Mouse (Mus musculus) v-Abl transformed pro-B cells (cell line): Measurements from ENCODE around the gene Cntnap1.

Source experiments
- in situ Hi-C, 2 experiments: fragments of 400-800 bp; cut with MboI; formaldehyde crosslinking; loops; one replicate each; pipeline ENCODE4 v1.15.1; 2025; ENCODE audit not compliant: unreplicated experiment in 2 of 2

Cntnap1 gene

DNA sequence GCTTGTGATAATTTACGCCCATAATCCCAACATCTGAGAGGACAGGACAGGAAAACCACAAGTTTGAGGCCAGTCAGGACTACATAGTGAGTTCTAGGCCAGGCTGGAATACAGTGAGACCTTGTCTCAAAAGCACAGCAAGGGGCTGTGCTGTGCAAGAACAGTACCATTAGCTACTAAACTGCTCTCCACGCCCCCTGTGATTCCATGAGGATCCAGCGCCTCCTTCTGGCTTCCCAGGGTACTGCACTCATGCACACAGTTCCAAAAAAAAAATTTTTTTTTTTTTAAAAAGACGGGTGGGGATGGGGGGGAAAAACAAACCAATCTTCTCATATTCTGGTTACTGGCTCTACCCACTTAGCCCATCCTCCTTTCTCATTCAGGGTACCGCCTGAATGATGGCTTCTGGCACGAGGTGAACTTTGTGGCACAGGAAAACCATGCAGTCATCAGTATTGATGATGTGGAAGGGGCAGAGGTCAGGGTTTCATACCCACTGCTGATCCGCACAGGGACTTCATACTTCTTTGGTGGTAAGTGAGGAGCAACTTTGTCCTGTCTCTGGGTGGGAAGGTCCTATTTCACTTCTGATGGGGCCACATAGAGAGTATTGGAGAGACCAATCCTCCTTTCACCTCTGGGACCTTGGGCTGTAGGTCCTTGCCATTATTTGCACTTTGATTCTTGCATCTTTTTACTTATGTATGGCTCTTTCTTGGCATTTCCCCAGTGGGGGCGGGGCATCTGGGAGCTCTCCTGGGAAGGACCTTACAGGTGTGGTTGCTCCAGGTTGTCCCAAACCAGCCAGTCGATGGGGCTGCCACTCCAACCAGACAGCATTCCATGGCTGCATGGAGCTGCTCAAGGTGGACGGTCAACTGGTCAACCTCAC is 10.8 kb downstream of the Cntnap1 start:
- in situ Hi-C loops: loop anchor here (5.0 to 25.0 kb wide), 3 partner anchors 99 to 819 kb away; partner anchors contain the start of genes Hap1 (in 2 of the 2) and Coasy (in 1 of the 2)

DNA sequence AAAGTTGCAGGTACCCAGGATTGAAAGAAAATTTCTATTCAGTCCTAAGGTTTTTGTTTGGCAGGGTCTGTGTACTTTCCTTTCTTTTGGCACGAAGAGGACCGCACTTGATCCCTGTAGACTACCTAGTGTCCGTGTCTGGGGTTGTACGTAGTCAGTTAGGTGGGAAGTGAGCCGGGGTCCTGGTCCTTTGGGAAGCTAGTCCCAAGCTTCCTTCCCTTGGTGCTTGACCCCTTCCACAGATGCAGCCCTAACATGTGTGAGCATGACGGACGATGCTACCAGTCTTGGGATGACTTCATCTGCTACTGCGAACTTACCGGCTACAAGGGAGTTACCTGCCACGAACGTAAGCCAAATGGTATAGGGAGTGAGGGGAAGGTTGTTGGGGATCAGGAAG is 11.6 kb downstream of the Cntnap1 start:
- in situ Hi-C loops: loop anchor here (5.0 to 25.0 kb wide), 3 partner anchors 100 to 820 kb away; partner anchors contain the start of genes Hap1 (in 2 of the 2) and Coasy (in 1 of the 2)

DNA sequence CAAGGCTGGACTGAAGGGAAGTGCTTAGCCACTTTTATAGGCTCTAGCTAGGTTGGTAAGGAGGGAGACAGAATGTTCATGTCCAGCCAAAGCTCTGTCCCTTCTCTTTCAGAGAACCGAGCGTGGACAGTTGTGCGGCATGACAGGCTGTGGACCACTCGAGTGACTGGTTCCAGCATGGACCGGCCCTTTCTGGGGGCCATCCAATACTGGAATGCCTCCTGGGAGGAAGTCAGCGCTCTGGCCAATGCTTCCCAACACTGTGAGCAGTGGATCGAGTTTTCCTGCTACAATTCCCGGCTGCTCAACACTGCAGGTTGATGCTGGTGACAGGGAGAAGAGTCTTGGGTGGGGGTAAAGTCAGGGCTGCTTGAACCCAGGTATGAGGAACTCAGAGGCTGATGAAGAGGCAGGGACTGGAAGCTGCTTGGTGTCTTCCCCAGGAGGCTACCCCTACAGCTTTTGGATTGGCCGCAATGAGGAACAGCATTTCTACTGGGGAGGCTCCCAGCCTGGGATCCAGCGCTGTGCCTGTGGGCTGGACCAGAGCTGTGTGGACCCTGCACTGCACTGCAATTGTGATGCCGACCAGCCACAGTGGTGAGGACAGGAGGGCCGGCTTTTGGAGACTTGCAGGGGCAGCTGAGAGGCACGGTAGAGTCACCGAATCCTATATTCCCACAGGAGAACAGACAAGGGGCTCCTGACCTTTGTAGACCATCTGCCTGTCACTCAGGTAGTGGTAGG is 12.6 kb downstream of the Cntnap1 start:
- in situ Hi-C loops: loop anchor here (5.0 to 25.0 kb wide), 3 partner anchors 101 to 821 kb away; partner anchors contain the start of genes Hap1 (in 2 of the 2) and Coasy (in 1 of the 2)

DNA sequence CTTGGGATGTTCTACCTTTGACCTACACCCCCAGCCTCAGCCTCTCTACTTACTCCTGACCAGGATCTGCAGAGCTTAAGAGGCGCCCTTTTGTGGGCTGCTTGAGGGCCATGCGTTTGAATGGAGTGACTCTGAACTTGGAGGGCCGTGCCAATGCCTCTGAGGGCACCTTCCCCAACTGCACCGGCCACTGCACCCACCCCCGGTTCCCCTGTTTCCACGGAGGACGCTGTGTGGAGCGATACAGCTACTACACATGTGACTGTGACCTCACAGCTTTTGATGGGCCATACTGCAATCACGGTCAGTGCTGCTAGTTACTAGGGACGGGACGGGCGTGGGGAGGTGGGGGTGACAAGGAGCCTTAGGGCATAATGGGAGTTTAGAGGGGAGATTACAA is 14.7 kb downstream of the Cntnap1 start:
- in situ Hi-C loops: loop anchor here (5.0 to 25.0 kb wide), 3 partner anchors 103 to 823 kb away; partner anchors contain the start of genes Hap1 (in 2 of the 2) and Coasy (in 1 of the 2)

DNA sequence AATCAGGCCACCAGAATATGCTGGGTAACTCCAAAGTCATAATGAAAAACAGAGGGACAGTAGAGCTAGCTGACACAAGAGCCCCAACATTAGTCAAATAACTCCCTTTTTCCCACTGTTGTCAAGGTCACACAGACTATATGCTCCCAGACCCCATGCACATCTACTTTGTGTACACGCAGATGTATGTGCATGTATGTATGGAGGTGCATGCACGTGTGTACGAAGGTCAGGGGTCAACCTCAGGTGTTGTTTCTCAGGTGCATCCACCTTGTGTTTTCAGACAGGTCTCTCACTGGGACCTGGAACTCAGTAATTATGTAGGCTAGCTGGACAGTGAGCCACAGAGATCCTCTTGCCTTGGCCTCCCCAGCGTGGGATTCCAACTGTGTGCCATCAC is 15.1 kb downstream of the Cntnap1 start:
- in situ Hi-C loops: loop anchor here (25.0 kb wide), 1 partner anchor 823 kb away; the partner anchor contains the start of gene Hap1 (in 2 of the 2)

DNA sequence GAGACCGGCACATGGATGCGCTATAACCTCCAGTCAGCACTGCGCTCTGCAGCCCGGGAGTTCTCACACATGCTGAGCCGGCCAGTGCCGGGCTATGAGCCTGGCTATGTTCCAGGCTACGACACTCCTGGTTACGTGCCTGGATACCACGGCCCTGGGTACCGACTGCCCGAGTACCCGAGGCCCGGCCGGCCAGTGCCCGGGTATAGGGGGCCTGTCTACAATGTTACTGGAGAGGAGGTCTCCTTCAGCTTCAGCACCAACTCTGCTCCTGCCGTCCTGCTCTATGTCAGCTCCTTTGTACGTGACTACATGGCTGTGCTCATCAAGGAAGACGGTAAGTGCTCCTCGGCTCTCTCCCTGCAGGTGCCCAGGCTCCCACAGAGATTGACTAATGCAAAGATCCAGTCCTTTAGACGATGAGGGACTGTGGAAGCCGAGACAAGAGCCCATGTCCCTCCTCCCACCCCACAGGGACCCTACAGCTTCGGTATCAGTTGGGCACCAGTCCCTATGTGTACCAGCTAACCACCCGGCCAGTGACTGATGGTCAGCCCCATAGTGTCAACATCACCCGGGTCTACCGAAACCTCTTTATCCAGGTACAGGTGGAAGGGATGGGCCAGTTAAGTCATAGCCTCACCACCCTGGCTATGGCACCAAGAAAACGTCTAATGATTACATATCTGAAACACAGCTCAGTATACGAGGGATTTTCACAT is 16.4 kb downstream of the Cntnap1 start:
- in situ Hi-C loops: loop anchor here (25.0 kb wide), 1 partner anchor 824 kb away; the partner anchor contains the start of gene Hap1 (in 2 of the 2)

DNA sequence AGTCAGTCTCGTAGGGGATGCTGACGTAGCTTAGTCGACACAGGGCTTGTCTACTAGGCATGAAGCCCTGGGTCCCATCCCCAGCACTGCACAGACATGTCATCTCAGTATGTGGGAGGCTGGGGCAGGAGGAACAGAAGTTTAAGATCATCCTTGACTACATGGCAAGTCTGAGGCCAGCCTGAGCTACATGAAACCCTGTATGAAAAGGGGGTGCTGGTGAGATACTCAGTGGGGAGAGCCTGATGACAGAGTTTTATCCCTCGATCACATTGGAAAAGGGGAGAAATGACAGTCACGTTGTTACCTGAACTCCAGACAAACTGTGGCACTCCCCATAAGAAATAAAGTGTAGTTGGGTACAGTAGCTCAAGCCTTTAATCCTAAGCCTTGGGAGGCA is 17.2 kb downstream of the Cntnap1 start:
- in situ Hi-C loops: loop anchor here (25.0 kb wide), 1 partner anchor 825 kb away; the partner anchor contains the start of gene Hap1 (in 2 of the 2)

DNA sequence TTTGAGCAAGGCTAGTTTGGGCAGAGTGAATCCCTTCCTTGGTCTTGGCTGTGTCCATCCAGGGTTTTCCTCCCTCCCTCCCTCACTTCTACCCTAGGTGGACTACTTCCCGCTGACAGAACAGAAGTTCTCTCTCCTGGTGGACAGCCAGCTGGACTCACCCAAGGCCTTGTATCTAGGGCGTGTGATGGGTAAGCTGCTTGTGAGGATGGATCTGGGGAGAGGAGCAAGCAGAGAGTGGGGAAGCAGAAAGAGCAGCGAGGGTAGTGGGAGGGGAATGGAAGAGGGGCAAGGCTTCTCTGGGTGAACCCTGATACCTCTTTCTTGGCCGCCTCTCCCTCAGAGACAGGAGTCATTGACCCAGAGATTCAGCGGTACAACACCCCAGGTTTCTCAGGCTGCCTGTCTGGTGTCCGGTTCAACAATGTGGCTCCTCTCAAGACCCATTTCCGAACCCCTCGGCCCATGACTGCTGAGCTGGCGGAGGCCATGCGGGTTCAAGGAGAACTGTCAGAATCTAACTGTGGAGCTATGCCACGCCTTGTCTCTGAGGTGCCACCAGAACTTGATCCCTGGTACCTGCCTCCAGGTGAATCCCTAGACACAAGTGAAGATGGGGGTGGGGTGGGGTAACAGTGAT is 18.0 kb downstream of the Cntnap1 start:
- in situ Hi-C loops: loop anchor here (25.0 kb wide), 1 partner anchor 826 kb away; the partner anchor contains the start of gene Hap1 (in 2 of the 2)

DNA sequence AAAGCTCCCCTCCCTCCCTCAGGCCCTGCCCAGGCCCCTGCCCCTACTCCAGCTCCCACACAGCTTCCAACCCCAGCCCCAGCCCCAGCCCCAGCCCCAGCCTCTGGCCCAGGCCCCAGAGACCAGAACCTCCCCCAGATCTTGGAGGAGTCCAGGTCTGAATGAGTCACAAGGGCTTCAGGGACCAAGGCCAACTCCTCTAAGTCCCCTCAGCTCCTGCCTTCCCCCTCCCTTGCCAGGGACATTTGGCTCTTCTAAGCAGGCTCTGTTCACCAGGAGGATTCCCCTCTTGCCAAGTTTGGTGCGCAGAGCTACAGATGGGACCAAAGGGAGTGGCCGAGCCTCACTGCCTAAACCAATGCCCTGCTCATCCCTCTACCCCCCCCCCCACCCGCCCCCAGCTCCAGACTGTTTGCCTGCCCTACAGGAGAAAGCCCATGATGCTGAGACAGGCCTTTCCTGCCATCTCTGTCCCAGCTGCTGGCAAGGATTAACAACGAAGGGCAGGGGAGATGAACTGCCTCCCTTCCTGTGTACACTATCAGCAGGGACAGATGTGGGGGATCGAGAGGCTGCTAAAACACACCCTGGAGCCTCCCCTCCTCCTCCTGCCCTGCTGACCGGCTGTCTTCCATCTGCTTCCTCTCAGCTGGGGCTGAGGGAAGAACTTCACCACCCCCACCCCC is 19.3 kb downstream of the Cntnap1 start:
- in situ Hi-C loops: loop anchor here (25.0 kb wide), 1 partner anchor 827 kb away; the partner anchor contains the start of gene Hap1 (in 2 of the 2)

DNA sequence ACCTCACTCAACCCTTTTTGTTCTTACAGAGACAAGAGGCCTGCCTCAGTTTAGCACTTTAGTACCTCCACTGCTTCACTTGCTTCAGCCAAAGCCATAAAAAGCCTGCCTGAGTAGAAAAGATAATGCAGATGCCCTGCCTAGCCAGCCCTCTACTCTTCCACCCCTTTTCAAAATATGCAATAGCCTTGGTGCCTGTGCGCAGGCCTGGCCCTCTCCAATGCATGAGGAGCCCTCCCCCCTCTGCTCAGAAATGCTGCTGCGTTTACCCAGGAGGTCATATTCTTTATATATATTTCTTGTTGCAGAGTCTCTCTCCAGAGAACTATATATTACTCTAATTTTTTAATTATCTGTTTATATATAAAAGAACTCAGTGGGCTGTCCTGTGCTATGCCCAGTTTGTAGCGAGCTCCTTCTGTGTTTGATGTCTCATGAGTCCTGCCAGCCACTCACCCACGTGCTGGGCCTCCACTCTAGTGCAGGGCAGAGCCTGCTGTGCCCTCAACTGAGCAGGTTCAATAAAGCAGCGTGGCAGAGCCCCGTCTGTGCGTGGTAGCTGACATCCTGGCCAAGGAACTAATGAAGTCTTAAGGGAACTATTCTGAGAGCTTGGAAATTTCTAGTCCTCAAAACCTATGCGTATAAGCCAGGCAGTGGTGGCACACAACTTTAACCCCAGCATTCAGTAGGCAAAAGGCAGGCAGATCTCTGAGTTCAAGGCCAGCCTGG is 20.0 kb downstream of the Cntnap1 start:
- in situ Hi-C loops: loop anchor here (25.0 kb wide), 1 partner anchor 828 kb away; the partner anchor contains the start of gene Hap1 (in 2 of the 2)

DNA sequence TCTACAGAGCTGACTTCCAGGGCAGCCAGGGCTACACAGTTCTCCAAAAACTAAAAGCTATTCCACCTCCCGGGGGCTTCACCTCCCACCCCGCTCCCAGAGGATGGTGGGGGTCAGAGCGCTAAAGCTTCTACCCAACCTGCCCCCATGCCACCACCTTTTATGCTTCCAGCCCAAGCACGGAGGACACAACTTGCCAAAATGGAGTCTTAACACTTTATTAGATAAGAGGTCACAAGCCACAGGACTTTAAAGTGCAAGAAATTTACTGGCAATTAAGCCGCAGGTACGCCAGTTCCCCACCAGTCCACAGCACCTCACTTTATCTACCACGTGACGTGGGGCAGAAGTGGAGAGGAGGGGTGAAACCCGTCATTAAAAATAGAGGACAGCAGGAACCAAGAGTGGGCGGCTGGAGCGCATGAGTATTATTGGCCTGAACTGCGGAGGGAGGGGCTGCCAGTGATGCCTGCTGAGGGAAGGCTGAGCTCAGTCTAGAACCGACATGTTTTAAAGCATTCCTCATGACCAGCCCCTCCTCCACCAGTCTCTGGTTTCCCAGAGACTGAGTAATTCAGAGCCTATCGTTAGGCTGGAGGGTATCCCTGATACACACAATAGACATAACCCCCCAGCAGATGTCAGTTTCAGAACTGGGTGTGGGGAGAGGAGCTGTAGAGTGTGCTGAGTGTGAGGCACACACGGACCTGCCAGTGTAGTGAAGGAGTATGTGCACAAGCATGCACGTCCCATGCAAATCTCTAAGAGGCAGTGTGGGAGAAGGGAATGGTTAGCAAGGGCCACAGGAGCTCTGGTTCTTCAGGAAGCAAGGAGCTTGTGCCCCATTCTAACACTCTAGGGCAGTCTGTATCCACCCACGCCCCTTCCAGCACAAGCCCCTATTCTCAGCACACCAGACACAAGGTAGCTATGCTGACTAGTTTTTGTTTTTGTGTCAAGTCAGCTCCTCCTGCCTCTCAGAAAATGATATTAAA is 20.9 kb downstream of the Cntnap1 start:
- in situ Hi-C loops: loop anchor here (25.0 kb wide), 1 partner anchor 829 kb away; the partner anchor contains the start of gene Hap1 (in 2 of the 2)

DNA sequence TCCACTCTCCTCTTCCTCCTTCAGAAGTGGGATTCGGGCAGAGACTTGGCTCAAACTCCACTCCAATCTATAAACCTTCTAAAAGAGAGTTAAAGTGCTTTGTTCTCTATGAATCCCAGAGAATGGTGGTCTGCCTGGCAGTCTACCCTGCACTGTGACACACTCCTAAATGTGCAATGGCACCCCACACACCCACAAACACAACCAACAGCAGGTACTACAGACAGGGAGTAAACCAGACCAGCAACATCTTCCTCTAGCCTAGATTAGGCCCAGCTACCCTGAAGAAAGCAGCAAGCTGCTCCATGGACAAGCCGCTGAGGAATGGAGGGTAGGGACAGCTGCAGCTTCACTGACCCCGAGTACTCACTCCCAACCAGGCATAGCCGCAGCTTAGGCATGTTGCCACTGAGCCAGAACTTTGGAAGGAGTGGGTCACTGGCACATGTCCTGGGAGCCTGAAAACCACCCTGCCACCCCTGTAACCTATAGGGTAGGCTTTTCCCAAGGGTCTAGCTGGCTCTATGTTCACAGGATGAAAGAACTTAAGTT is 21.7 kb downstream of the Cntnap1 start:
- in situ Hi-C loops: loop anchor here (25.0 kb wide), 1 partner anchor 830 kb away; the partner anchor contains the start of gene Hap1 (in 2 of the 2)

DNA sequence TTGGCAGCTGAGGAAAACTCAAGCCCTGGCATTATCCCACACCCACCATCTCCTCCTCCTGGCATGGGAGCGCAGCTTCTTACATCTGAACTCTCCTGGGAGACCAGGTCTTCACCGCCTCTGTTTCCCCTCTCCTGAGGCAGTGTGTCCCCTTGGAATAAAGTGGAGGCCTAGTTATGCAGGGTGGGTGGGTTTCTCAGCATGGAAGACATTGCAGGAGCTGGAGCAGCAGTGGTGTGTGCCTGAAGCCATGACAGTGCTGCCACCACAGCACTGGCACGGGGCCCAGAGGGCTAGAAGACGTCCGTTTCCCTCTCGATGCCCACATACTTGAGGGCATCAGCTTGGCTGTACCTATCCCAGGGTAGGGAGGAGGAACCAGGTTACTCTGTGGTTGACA is 22.3 kb downstream of the Cntnap1 start:
- in situ Hi-C loops: loop anchor here (25.0 kb wide), 1 partner anchor 830 kb away; the partner anchor contains the start of gene Hap1 (in 2 of the 2)

DNA sequence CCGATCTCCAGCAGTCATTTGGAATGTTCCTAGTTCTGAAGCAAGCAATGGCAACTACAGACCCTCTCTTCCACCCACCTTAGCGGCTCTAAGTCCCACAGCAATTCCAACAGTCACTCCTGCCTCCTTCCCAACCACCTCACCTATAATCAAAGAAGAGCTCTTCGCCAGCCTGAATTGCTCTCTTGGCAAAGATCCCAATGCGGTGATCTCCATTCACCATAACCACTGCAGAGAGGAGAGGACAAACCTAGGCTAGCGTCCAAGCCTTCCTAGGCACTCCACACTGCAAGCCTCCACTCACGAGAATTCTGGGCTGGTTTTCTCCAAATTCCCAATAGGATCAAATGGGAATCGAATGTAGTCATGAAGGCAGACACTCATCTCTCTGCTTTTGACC is 22.8 kb downstream of the Cntnap1 start:
- in situ Hi-C loops: loop anchor here (25.0 kb wide), 1 partner anchor 831 kb away; the partner anchor contains the start of gene Hap1 (in 2 of the 2)

DNA sequence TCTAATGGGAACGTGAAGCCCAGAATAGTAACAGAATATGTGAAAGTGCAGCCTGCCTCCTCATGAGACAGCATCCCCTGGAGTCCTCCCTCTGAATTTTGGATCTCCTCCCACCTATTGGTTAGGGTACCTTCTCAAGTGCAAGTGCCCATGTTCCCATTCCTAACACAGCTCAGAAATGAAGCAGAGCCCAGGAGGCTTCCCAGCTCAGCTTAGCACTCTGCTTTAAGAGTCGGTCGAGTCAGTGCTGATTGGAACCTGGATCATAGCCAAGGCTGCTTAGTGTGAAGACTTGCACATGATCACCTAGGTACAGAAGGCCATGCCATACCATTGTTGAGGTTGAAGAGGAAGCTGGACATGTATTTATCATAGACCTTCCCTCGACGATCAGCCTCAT is 23.8 kb downstream of the Cntnap1 start:
- in situ Hi-C loops: loop anchor here (25.0 kb wide), 1 partner anchor 832 kb away; the partner anchor contains the start of gene Hap1 (in 2 of the 2)

DNA sequence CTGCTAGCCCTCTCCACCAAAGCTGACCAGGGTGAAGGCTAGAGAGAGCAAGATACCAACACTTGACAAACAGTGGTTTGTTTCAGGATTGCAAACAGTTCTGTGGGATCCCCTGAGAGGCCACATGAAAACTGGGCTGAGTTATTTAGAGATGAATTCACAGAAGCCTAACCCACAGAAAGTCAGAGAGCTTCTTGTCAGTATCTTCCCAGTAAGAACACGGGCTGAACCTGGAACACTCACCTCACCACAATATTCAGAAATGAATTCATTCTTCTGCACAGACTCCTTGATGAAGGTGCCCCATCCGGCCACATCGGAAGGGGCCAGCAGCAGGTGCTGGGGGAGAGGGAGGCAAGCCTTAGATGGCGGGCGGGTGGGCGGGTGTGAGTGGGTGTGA is 24.3 kb downstream of the Cntnap1 start:
- in situ Hi-C loops: loop anchor here (25.0 kb wide), 1 partner anchor 832 kb away; the partner anchor contains the start of gene Hap1 (in 2 of the 2)
